Mouse (Mus musculus) erythroblast, embryonic 14.5 days (primary cell): Measurements from ENCODE around the gene Gnao1.

Experiments
- GATA1 ChIP-seq: IDR thresholded peaks from 2 replicates; pipeline ENCODE4 v1.6.1; 2012; ENCODE audit warnings: low read length, inconsistent platforms, mixed read lengths
- TAL1 ChIP-seq: IDR thresholded peaks from 3 replicates; pipeline ENCODE4 v1.6.1; 2012; ENCODE audit warnings: low read length, inconsistent platforms, mixed read lengths

GRCm38 (mm10) chr8:93950133-93950532 lies 140.4 kb downstream of the Gnao1 start:
- TF ChIP-seq GATA1 (no peak), TAL1 (no peak)
